8 mouse cellular contexts compared by ENCODE assay signal in genomic region chr19:43612051-43612450, GRCm38 (mm10). TPM values are rescaled to one million over a fixed set of nuclear protein-coding genes. Genes with fewer than 3 reads are reported as not detected.
A peak's percentile ranks its signal among the peaks of the same experiment; 100 is the strongest.
DNase-seq lines count a peak whose midpoint lies in the region; ATAC-seq and TF ChIP-seq lines count a peak whose summit lies in the region.
"Had no signal": no experiment of that assay in that cellular context is flagged by ENCODE, and none has a peak within 500 bp of the region (broad histone marks: within the 10 kb centered on the region; RNA-seq: fewer than 3 reads in every experiment).

Gene Nkx2-3 (plus strand): TSS chr19:43612325.

- no peaks in the 10 kb centered on the region for H3K9me3 ChIP-seq in ES-E14 (ENCODE audit: control insufficient read depth, insufficient read depth, low read depth, low read length)
- no peaks in the 10 kb centered on the region for H3K9me3 ChIP-seq in liver, postnatal 0 days (ENCODE audit: low read length)
- no peaks in the 10 kb centered on the region for H3K9me3 ChIP-seq in stomach, embryonic 14.5 days (ENCODE audit: control insufficient read depth, low read depth, low read length)

- WGBS in liver, postnatal 0 days (ENCODE audit: insufficient replicate concordance): 2% methylated on average over 23 of the region's 24 CpGs
- under 1% methylated on average over 24 of the region's 24 CpGs for WGBS in stomach, embryonic 14.5 days

- peak; percentile 81 for DNase-seq in ES-E14 (ENCODE audit: low read depth, low spot score)
- peak; percentile 27 for DNase-seq in c-Kit-positive CD71-positive TER-119-negative erythroid progenitor cells, embryonic 14.5 days (ENCODE audit: low read depth)
- peak; percentile 49 for DNase-seq in heart, postnatal 4 days
- DNase-seq in liver, postnatal 0 days: peak; percentile 39
- DNase-seq in urinary bladder, postnatal 10 days (ENCODE audit: low spot score): no peak
- no peak for DNase-seq in right cerebral cortex, postnatal 14 days

- peaks cover 98% of the 10 kb centered on the region for H3K27me3 ChIP-seq in liver, postnatal 0 days (ENCODE audit: insufficient read depth, low read length)
- H3K27me3 ChIP-seq in stomach, embryonic 14.5 days (ENCODE audit: control insufficient read depth, insufficient read depth, low read length): peaks cover 64% of the 10 kb centered on the region

- no peak for TF ChIP-seq EP300 in liver, postnatal 0 days (IDR thresholded peaks at IDR 0.05; ENCODE audit: low read depth)

- H3K4me2 ChIP-seq in liver, postnatal 0 days (ENCODE audit: low read depth, low read length): no peak within 1 kb of the TSS
- H3K4me2 ChIP-seq in stomach, embryonic 14.5 days (replicated peaks; ENCODE audit: low read depth, low read length): peak within 1 kb of the TSS; percentile 25; the same call in 1 of the 2 replicates

- H3K9ac ChIP-seq in ES-E14 (ENCODE audit: insufficient read depth, low read depth, low read length, poor library complexity, severe bottlenecking): no peak within 1 kb of the TSS
- H3K9ac ChIP-seq in liver, postnatal 0 days (replicated peaks): no peak within 1 kb of the TSS
- H3K9ac ChIP-seq in stomach, embryonic 14.5 days (replicated peaks; ENCODE audit: low read depth, low read length): no peak within 1 kb of the TSS; the same call in 1 of the 2 replicates
- H3K9ac ChIP-seq: liver, embryonic 14.5 days had no signal

- no peak for TF ChIP-seq CTCF in liver, postnatal 0 days (IDR thresholded peaks at IDR 0.05; ENCODE audit: low read depth)

- no peak within 1 kb of the TSS for H3K27ac ChIP-seq in ES-E14 (ENCODE audit: insufficient read depth, low read depth, low read length, poor library complexity, severe bottlenecking)
- no peak within 1 kb of the TSS for H3K27ac ChIP-seq in liver, postnatal 0 days (ENCODE audit: low read depth)
- no peak within 1 kb of the TSS; the same call in 1 of the 2 replicates for H3K27ac ChIP-seq in stomach, embryonic 14.5 days (ENCODE audit: low read length)
- H3K27ac ChIP-seq: liver, embryonic 14.5 days had no signal

- no peak for ATAC-seq in liver, postnatal 0 days
- peak; percentile 74; the same call in 1 of the 2 replicates for ATAC-seq in stomach, embryonic 14.5 days (ENCODE audit: insufficient number of reproducible peaks, insufficient read depth, low FRiP score, low read depth)

- in situ Hi-C loops in ES-E14 (cut with MboI; ENCODE audit: low sequenced_read_pairs in 2 of 2, unreplicated experiment in 2 of 2): loop anchor here in 1 of 2 experiments (25.0 kb wide), 2 partner anchors 1550 to 1625 kb away; partner anchors contain the start of genes Lbx1 and Tlx1

- peak within 1 kb of the TSS; percentile 33 to 36 for H3K4me3 ChIP-seq in ES-E14 (ENCODE audit: insufficient read depth in 1 of 2, low read depth in 1 of 2, low read length in 2 of 2, poor library complexity in 1 of 2, severe bottlenecking in 1 of 2)
- peak within 1 kb of the TSS; percentile 24 for H3K4me3 ChIP-seq in liver, postnatal 0 days (ENCODE audit: low read depth, low read length)
- H3K4me3 ChIP-seq in stomach, embryonic 14.5 days (ENCODE audit: low read depth, low read length): peak within 1 kb of the TSS; percentile 34

- peaks cover 0 to 2% of the 10 kb centered on the region in 2 experiments; a peak in 1 of 4 replicates for H3K4me1 ChIP-seq in ES-E14 (ENCODE audit: control insufficient read depth in 2 of 2, insufficient read depth in 2 of 2, low read length in 2 of 2, poor library complexity in 1 of 2)
- no peaks in the 10 kb centered on the region; the same call in 1 of the 2 replicates for H3K4me1 ChIP-seq in liver, postnatal 0 days (ENCODE audit: insufficient read depth)
- H3K4me1 ChIP-seq in stomach, embryonic 14.5 days (ENCODE audit: control insufficient read depth, insufficient read depth, low read length): peaks cover 10% of the 10 kb centered on the region

- no peaks in the 10 kb centered on the region for H3K36me3 ChIP-seq in ES-E14 (ENCODE audit: control insufficient read depth, insufficient read depth, low read length, poor library complexity, severe bottlenecking)
- no peaks in the 10 kb centered on the region for H3K36me3 ChIP-seq in liver, postnatal 0 days (replicated peaks; ENCODE audit: insufficient read depth, low read length)
- H3K36me3 ChIP-seq in stomach, embryonic 14.5 days (ENCODE audit: control insufficient read depth, insufficient read depth, low read length): no peaks in the 10 kb centered on the region

TF ChIP-seq in ES-E14, 5 proteins besides CTCF, POLR2A, EP300 and RAD21:
- no peak for TF ChIP-seq HCFC1 (IDR thresholded peaks at IDR 0.05; ENCODE audit: borderline replicate concordance, insufficient read depth, low read length)
- no peak for TF ChIP-seq ZC3H11A (IDR thresholded peaks at IDR 0.05; ENCODE audit: borderline replicate concordance, low read depth, low read length)
- no peak for TF ChIP-seq MAFK (IDR thresholded peaks at IDR 0.05; ENCODE audit: insufficient read depth, low read depth, low read length)
- no peak for TF ChIP-seq ZNF384 (IDR thresholded peaks at IDR 0.05; ENCODE audit: low read depth, low read length)
- no peak for TF ChIP-seq CHD2 (IDR thresholded peaks at IDR 0.05; ENCODE audit: low read depth, low read length)

RNA-seq across cellular contexts. Expression of gene Nkx2-3, which starts in this region (rescaled TPM):
- total RNA-seq in ES-E14 (2012; rRNA removed): 0.27 TPM in 1 of 2 replicates, not detected in the other
- total RNA-seq in heart, postnatal 4 days (2021): not detected
- polyA plus RNA-seq in liver, postnatal 0 days (2015; fragmentation: Nextera tagmentation; extraction: Ambion mirVana): 0.05 and 0.13 TPM in 2 replicates
- 5.5 and 6.9 TPM in 2 replicates for polyA plus RNA-seq in stomach, embryonic 14.5 days (2014; fragmentation: Nextera tagmentation; extraction: Ambion mirVana)

Comparison
In these comparisons a context has a peak if more than half of its experiments do, and no peak if none do; other contexts are left out.
1. Peak in DNase-seq and H3K4me3 ChIP-seq in ES-E14; RNA of the gene not detected or under 1 TPM.
2. Peak in DNase-seq in heart, postnatal 4 days; RNA of the gene not detected or under 1 TPM.
3. Peak in DNase-seq and H3K4me3 ChIP-seq in liver, postnatal 0 days; RNA of the gene not detected or under 1 TPM.